Mouse (Mus musculus) CH12.LX (cell line): ENCODE results near the gene Taf11.

Experiments
- CTCF ChIP-seq, 2 experiments: IDR thresholded peaks in 1 of 2; conservative IDR thresholded peaks in 1 of 2; 2 replicates each; pipeline ENCODE4 v1.5.1; 2011 to 2012; ENCODE audit warnings: low read depth in 2 of 2, low read length in 2 of 2, improper control_type of control experiment in 1 of 2, inconsistent platforms in 1 of 2, mild to moderate bottlenecking in 1 of 2, moderate library complexity in 1 of 2
- EP300 ChIP-seq: IDR thresholded peaks from 2 replicates; pipeline ENCODE4 v1.6.1; 2011; ENCODE audit warnings: low read length, improper control_type of control experiment
- ETS1 ChIP-seq: conservative IDR thresholded peaks from 2 replicates; pipeline ENCODE4 v1.6.1; 2012; ENCODE audit warnings: low read depth, mild to moderate bottlenecking, inconsistent platforms, low read length, improper control_type of control experiment, moderate library complexity
- MAZ ChIP-seq: IDR thresholded peaks from 2 replicates; pipeline ENCODE4 v1.6.1; 2012; ENCODE audit warnings: low read depth, mild to moderate bottlenecking, inconsistent platforms, low read length, improper control_type of control experiment, moderate library complexity
- MEF2A ChIP-seq: IDR thresholded peaks from 2 replicates; pipeline ENCODE4 v1.6.1; 2014; ENCODE audit warnings: low read depth, mild to moderate bottlenecking, inconsistent platforms, low read length, improper control_type of control experiment, borderline replicate concordance
- RAD21 ChIP-seq: IDR thresholded peaks from 2 replicates; pipeline ENCODE4 v1.6.1; 2011; ENCODE audit warnings: low read depth, mild to moderate bottlenecking, low read length, improper control_type of control experiment, moderate library complexity
- UBTF ChIP-seq: IDR thresholded peaks from 2 replicates; pipeline ENCODE4 v1.6.1; 2012; ENCODE audit warnings: low read depth, mild to moderate bottlenecking, inconsistent platforms, low read length, improper control_type of control experiment, moderate library complexity
- ZKSCAN1 ChIP-seq: IDR thresholded peaks from 2 replicates; pipeline ENCODE4 v1.6.1; 2012; ENCODE audit warnings: low read depth, inconsistent platforms, low read length, improper control_type of control experiment, borderline replicate concordance

- TF ChIP-seq CTCF (conservative IDR thresholded peaks at IDR 0.05 in 1 of 2, IDR thresholded peaks at IDR 0.05 in 1 of 2; ENCODE audit: low read depth in 2 of 2, low read length in 2 of 2) = no peak
- no peak for TF ChIP-seq EP300
- no peak for TF ChIP-seq MAZ
- TF ChIP-seq RAD21 = no peak
- TF ChIP-seq UBTF = no peak
- TF ChIP-seq MEF2A = no peak
- no peak for TF ChIP-seq ZKSCAN1
- no peak for TF ChIP-seq ETS1
These were observed 37.8 kb downstream of the Taf11 start for GRCm38 (mm10) chr17:27871851-27872250.
